Mouse (Mus musculus): ENCODE measurements around the gene Trim21. TPM values are rescaled to one million over a fixed set of nuclear protein-coding genes. Genes with fewer than 3 reads are reported as not detected.

Trim21 gene
- polyA plus RNA-seq (2014; fragmentation: Nextera tagmentation; extraction: Ambion mirVana) = 0.58 and 1.1 TPM in 2 replicates

GRCm38 (mm10) chr7:102564999-102565997, at the start of gene Trim21:
Gene Trim21, minus strand, starts transcription at chr7:102565486.
- WGBS = 20% methylated on average over 10 of the region's 10 CpGs
- Histone ChIP-seq H3K27me3 (replicated peaks; ENCODE audit: control insufficient read depth, insufficient read depth, low read length) (no peaks in the 10 kb centered on the region), H3K9me3 (ENCODE audit: control insufficient read depth, low read length) (no peaks in the 10 kb centered on the region), H3K9ac (ENCODE audit: low read depth, low read length) (peak within 1 kb of the TSS; percentile 52), H3K4me2 (ENCODE audit: low read depth, low read length) (peak within 1 kb of the TSS; percentile 53), H3K36me3 (ENCODE audit: control insufficient read depth, insufficient read depth, low read length) (no peaks in the 10 kb centered on the region), H3K4me1 (ENCODE audit: control insufficient read depth, insufficient read depth, low read length) (no peaks in the 10 kb centered on the region), H3K4me3 (ENCODE audit: low read depth, low read length) (peak within 1 kb of the TSS; percentile 41), H3K27ac (replicated peaks; ENCODE audit: low read depth, low read length) (no peak within 1 kb of the TSS)
- ATAC-seq (ENCODE audit: low read depth) (peak; percentile 94), DNase-seq (ENCODE audit: low spot score) (peak; percentile 83)

- H3K27me3 ChIP-seq (replicated peaks; ENCODE audit: control insufficient read depth, insufficient read depth, low read length) = no peaks in the 10 kb centered on the region
- H3K4me2 ChIP-seq (ENCODE audit: low read depth, low read length) = no peak within 1 kb of the TSS
- ATAC-seq (ENCODE audit: low read depth) (no peak), DNase-seq (ENCODE audit: low spot score) (no peak)
- H3K27ac ChIP-seq (replicated peaks; ENCODE audit: low read depth, low read length) = no peak within 1 kb of the TSS
- H3K4me3 ChIP-seq (ENCODE audit: low read depth, low read length) = no peak within 1 kb of the TSS
- no peaks in the 10 kb centered on the region for H3K36me3 ChIP-seq (ENCODE audit: control insufficient read depth, insufficient read depth, low read length)
- 44% methylated on average over 1 of the region's 1 CpGs for WGBS
- H3K4me1 ChIP-seq (ENCODE audit: control insufficient read depth, insufficient read depth, low read length) = no peaks in the 10 kb centered on the region
- H3K9ac ChIP-seq (ENCODE audit: low read depth, low read length) = no peak within 1 kb of the TSS
- no peaks in the 10 kb centered on the region for H3K9me3 ChIP-seq (ENCODE audit: control insufficient read depth, low read length)
These were observed 32.2 kb upstream of the Trim21 start, which contains the start of gene Olfr552 for GRCm38 (mm10) chr7:102597378-102598031. Gene Olfr552, plus strand, starts transcription at chr7:102597770.

DNA sequence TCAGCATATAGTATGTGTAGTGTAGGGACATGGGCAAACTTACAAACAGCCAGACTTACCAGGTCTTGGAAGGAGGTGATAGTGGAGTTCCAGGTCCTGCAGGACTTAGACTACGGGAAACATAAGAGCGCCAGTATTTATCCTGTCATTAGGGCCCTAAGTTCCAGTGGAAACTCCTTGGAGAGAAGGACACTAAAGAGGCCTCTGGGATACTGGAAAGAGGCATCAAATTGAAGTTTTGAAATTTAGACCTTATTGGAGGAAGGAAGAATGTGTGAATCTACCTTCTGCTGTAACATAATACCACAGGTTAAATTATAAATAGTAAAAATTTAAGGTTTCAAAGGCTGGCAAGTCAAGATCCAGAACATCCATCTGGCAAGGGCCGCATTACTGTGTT, 26.5 kb upstream of the Trim21 start, which contains the start of gene Olfr551:
Gene Olfr551, minus strand, starts transcription at position 101 of the 400 bp plus-strand sequence.
- Histone ChIP-seq H3K4me3 (ENCODE audit: low read depth, low read length) (no peak within 1 kb of the TSS), H3K4me2 (ENCODE audit: low read depth, low read length) (no peak within 1 kb of the TSS), H3K27ac (replicated peaks; ENCODE audit: low read depth, low read length) (no peak within 1 kb of the TSS), H3K27me3 (replicated peaks; ENCODE audit: control insufficient read depth, insufficient read depth, low read length) (no peaks in the 10 kb centered on the region), H3K4me1 (ENCODE audit: control insufficient read depth, insufficient read depth, low read length) (no peaks in the 10 kb centered on the region), H3K9ac (ENCODE audit: low read depth, low read length) (no peak within 1 kb of the TSS), H3K36me3 (ENCODE audit: control insufficient read depth, insufficient read depth, low read length) (no peaks in the 10 kb centered on the region), H3K9me3 (ENCODE audit: control insufficient read depth, low read length) (no peaks in the 10 kb centered on the region)
- WGBS = 92% methylated on average over 3 of the region's 3 CpGs
- no peak for DNase-seq (ENCODE audit: low spot score)
- no peak for ATAC-seq (ENCODE audit: low read depth)

- H3K27ac ChIP-seq (replicated peaks; ENCODE audit: low read depth, low read length) = no peak overlapping the region
- no peaks in the 10 kb centered on the region for H3K9me3 ChIP-seq (ENCODE audit: control insufficient read depth, low read length)
- H3K27me3 ChIP-seq (replicated peaks; ENCODE audit: control insufficient read depth, insufficient read depth, low read length) = no peaks in the 10 kb centered on the region
- ATAC-seq (ENCODE audit: low read depth) (no peak), DNase-seq (ENCODE audit: low spot score) (no peak)
- H3K4me1 ChIP-seq (ENCODE audit: control insufficient read depth, insufficient read depth, low read length) = no peaks in the 10 kb centered on the region
- no peaks in the 10 kb centered on the region for H3K36me3 ChIP-seq (ENCODE audit: control insufficient read depth, insufficient read depth, low read length)
- no peak overlapping the region for H3K4me3 ChIP-seq (ENCODE audit: low read depth, low read length)
- WGBS = 57% methylated on average over 6 of the region's 6 CpGs
- no peak overlapping the region for H3K9ac ChIP-seq (ENCODE audit: low read depth, low read length)
- no peak overlapping the region for H3K4me2 ChIP-seq (ENCODE audit: low read depth, low read length)
These were observed 10.7 kb upstream of the Trim21 start for GRCm38 (mm10) chr7:102575998-102576397.

DNA sequence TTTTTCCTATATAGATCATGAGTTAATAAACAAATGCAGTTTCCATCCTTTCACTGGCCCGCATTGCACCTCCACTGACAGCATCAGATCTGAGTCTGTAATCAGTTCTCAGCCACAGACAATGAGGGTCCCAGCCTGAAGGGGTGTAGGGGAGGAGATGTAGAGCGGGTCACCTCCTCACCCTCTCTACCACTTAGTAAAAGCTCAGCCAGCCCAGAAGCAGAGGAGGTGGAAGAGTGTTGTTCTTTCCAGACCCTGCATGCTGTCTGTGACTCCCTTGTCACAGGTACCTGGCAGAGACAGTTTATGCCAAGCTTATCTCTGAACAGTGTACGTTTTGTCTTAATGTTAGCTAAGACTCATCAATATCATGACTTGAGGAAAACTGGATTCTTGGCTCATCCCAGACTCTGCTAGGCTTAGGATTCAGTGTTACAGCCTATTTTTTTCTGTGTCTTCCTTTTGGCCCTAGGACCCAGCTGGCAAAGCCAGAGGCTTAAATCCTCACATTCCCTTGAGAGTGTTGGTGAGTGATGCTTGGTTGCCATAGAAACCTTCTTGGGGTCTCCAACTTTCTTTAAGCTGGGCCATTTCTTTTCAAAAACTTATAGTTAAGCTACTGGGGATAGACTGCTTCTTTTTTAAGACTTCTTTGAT, 8.0 kb upstream of the Trim21 start:
- H3K9ac ChIP-seq (ENCODE audit: low read depth, low read length) = no peak overlapping the region
- 77% methylated on average over 3 of the region's 3 CpGs for WGBS
- H3K4me2 ChIP-seq (ENCODE audit: low read depth, low read length) = no peak overlapping the region
- no peak overlapping the region for H3K27ac ChIP-seq (replicated peaks; ENCODE audit: low read depth, low read length)
- ATAC-seq (ENCODE audit: low read depth) (no peak), DNase-seq (ENCODE audit: low spot score) (no peak)
- no peaks in the 10 kb centered on the region for H3K9me3 ChIP-seq (ENCODE audit: control insufficient read depth, low read length)
- H3K27me3 ChIP-seq (replicated peaks; ENCODE audit: control insufficient read depth, insufficient read depth, low read length) = no peaks in the 10 kb centered on the region
- H3K4me1 ChIP-seq (ENCODE audit: control insufficient read depth, insufficient read depth, low read length) = no peaks in the 10 kb centered on the region
- no peaks in the 10 kb centered on the region for H3K36me3 ChIP-seq (ENCODE audit: control insufficient read depth, insufficient read depth, low read length)
- no peak overlapping the region for H3K4me3 ChIP-seq (ENCODE audit: low read depth, low read length)

DNA sequence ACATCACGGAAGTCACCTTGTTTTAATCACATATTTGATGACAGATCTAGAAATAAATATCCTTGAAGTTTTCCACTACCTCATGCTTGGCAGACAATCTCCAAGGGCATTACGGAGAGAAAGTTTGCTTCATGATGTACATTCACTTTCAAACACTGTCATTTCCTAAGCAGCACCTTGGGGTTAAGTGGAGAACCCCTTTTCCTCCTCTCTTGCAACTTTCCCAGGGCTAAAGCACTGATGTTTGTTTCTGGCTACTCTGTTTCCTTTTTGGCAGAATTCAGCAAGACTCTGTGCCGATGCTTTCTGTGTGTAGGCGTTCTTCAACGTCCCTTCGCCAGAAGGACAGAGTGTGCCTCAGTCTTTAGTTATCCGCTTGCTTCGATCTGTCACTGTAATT, 5.9 kb upstream of the Trim21 start, which contains the start of gene Olfr550:
Gene Olfr550, plus strand, starts transcription at position 301 of the 400 bp plus-strand sequence.
- Histone ChIP-seq H3K27me3 (replicated peaks; ENCODE audit: control insufficient read depth, insufficient read depth, low read length) (no peaks in the 10 kb centered on the region), H3K27ac (replicated peaks; ENCODE audit: low read depth, low read length) (no peak within 1 kb of the TSS), H3K4me1 (ENCODE audit: control insufficient read depth, insufficient read depth, low read length) (no peaks in the 10 kb centered on the region), H3K9me3 (ENCODE audit: control insufficient read depth, low read length) (no peaks in the 10 kb centered on the region), H3K9ac (ENCODE audit: low read depth, low read length) (no peak within 1 kb of the TSS), H3K4me2 (ENCODE audit: low read depth, low read length) (no peak within 1 kb of the TSS), H3K4me3 (ENCODE audit: low read depth, low read length) (no peak within 1 kb of the TSS), H3K36me3 (ENCODE audit: control insufficient read depth, insufficient read depth, low read length) (no peaks in the 10 kb centered on the region)
- no peak for DNase-seq (ENCODE audit: low spot score)
- 87% methylated on average over 8 of the region's 8 CpGs for WGBS
- no peak for ATAC-seq (ENCODE audit: low read depth)

DNA sequence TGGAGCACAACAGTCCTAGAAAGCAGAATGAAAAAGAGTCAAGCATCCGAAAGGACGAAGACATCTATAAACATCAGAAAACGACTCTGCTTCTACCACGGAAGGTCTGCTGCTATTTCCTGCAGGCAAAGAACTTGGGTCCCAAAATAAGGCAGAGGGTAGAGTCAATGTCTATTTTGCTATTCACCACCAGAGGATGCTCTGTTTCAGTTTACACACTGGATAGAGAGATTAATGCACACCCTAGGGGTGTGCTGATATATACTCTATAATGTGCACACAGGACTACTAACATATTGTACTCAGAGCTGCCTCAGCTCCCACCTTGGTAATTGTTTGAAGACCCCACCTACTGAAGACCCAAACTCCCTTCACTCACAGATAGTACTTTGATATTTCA, 933 bp upstream of the Trim21 start:
- Histone ChIP-seq H3K27me3 (replicated peaks; ENCODE audit: control insufficient read depth, insufficient read depth, low read length) (no peaks in the 10 kb centered on the region), H3K36me3 (ENCODE audit: control insufficient read depth, insufficient read depth, low read length) (no peaks in the 10 kb centered on the region), H3K9ac (ENCODE audit: low read depth, low read length) (no peak overlapping the region), H3K4me1 (ENCODE audit: control insufficient read depth, insufficient read depth, low read length) (no peaks in the 10 kb centered on the region), H3K4me2 (ENCODE audit: low read depth, low read length) (no peak overlapping the region), H3K9me3 (ENCODE audit: control insufficient read depth, low read length) (no peaks in the 10 kb centered on the region), H3K4me3 (ENCODE audit: low read depth, low read length) (no peak overlapping the region), H3K27ac (replicated peaks; ENCODE audit: low read depth, low read length) (no peak overlapping the region)
- ATAC-seq (ENCODE audit: low read depth) = no peak
- no peak for DNase-seq (ENCODE audit: low spot score)
- 81% methylated on average over 4 of the region's 4 CpGs for WGBS

DNA sequence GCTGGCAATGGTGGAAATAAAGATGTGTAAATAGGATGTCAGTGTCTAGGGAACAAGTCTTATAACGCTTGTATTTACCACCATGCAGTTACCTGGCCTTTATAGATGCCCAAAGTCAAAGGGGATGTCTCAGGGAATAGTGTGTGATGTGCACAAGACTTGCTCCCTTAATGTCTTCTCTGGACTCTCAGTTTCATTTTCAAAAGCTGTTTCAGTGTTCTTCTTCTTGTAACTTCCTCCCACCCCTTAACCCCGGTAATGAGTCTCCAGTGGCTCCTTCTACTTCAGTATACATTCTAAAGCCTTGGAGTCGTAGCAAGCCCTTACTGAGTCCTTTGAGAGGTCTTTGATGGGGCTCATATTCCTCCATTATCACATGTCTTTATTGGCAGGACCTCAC, 12.0 kb downstream of the Trim21 start:
- Histone ChIP-seq H3K27me3 (replicated peaks; ENCODE audit: control insufficient read depth, insufficient read depth, low read length) (no peaks in the 10 kb centered on the region), H3K9ac (ENCODE audit: low read depth, low read length) (no peak overlapping the region), H3K9me3 (ENCODE audit: control insufficient read depth, low read length) (no peaks in the 10 kb centered on the region), H3K4me2 (ENCODE audit: low read depth, low read length) (no peak overlapping the region), H3K4me3 (ENCODE audit: low read depth, low read length) (no peak overlapping the region), H3K4me1 (ENCODE audit: control insufficient read depth, insufficient read depth, low read length) (no peaks in the 10 kb centered on the region), H3K36me3 (ENCODE audit: control insufficient read depth, insufficient read depth, low read length) (no peaks in the 10 kb centered on the region), H3K27ac (replicated peaks; ENCODE audit: low read depth, low read length) (no peak overlapping the region)
- no peak for ATAC-seq (ENCODE audit: low read depth)
- no peak for DNase-seq (ENCODE audit: low spot score)
- WGBS = 70% methylated on average over 3 of the region's 3 CpGs

Measured in embryonic facial prominence, embryonic 14.5 days (tissue).